In the genomic region with DNA sequence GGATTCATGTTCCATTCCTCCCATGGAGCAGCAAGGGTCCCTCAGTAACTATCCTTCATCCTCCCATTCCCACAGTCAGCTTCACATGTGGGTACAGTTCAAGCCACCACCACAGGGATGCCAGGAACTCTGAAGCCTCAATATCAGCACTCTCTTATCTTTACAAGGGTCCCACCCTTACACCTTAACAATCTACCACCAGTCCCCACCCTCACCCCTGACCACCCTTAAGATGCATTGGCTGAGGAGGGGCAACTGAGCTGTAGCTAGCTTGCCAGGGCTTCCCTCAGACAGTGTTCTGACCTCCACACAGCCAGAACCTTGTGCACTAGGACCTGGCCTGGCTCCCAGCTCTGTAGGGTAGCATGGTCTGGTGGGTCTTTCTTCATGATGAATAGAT, we compare ENCODE assay signal across 22 mouse cellular contexts. TPM values are rescaled to one million over a fixed set of nuclear protein-coding genes. Genes with fewer than 3 reads are reported as not detected.
"Had no signal": no experiment of that assay in that cellular context is flagged by ENCODE, and none has a peak within 500 bp of the region (broad histone marks: within the 10 kb centered on the region; RNA-seq: fewer than 3 reads in every experiment).

No protein-coding gene starts in this region.

- ATAC-seq: hindbrain, postnatal 0 days; liver, postnatal 0 days had no signal

- H3K4me1 ChIP-seq: hindbrain, embryonic 13.5 days; hindbrain, embryonic 15.5 days had no signal

- H3K27ac ChIP-seq: heart, embryonic 10.5 days; heart, embryonic 13.5 days; heart, embryonic 15.5 days; hindbrain, embryonic 13.5 days; hindbrain, embryonic 15.5 days; hindbrain, postnatal 0 days; layer of hippocampus, adult 2 months; left cerebral cortex, adult 2 months; limb, embryonic 10.5 days; limb, embryonic 12.5 days; liver, embryonic 13.5 days; liver, embryonic 15.5 days had no signal

- H3K27me3 ChIP-seq: heart, embryonic 15.5 days; hindbrain, embryonic 13.5 days; hindbrain, embryonic 15.5 days; limb, embryonic 12.5 days; liver, embryonic 13.5 days; liver, embryonic 15.5 days had no signal

- H3K4me3 ChIP-seq: heart, embryonic 10.5 days; heart, embryonic 13.5 days; heart, embryonic 15.5 days; hindbrain, embryonic 13.5 days; hindbrain, embryonic 15.5 days; layer of hippocampus, adult 2 months; left cerebral cortex, adult 2 months; limb, embryonic 10.5 days; limb, embryonic 12.5 days; liver, embryonic 13.5 days; liver, embryonic 15.5 days had no signal

- H3K9me3 ChIP-seq: heart, embryonic 10.5 days; heart, embryonic 13.5 days; heart, embryonic 15.5 days; hindbrain, embryonic 13.5 days; hindbrain, embryonic 15.5 days; limb, embryonic 10.5 days; limb, embryonic 12.5 days; liver, embryonic 13.5 days; liver, embryonic 15.5 days had no signal

- H3K36me3 ChIP-seq: heart, embryonic 15.5 days; hindbrain, embryonic 13.5 days; hindbrain, embryonic 15.5 days; limb, embryonic 10.5 days; limb, embryonic 12.5 days; liver, embryonic 13.5 days; liver, embryonic 15.5 days had no signal

- DNase-seq: gastrocnemius, postnatal 14 days; gastrocnemius, postnatal 36 days; heart, adult 18-20 months; heart, postnatal 36 days; kidney, adult 18-20 months; kidney, adult 8-10 months; layer of hippocampus, adult 9-11 months; liver, embryonic 13.5 days had no signal

- H3K9ac ChIP-seq: heart, embryonic 13.5 days; heart, embryonic 15.5 days; hindbrain, embryonic 13.5 days; hindbrain, embryonic 15.5 days; limb, embryonic 12.5 days; liver, embryonic 13.5 days; liver, embryonic 15.5 days; liver, postnatal 0 days had no signal

- H3K4me2 ChIP-seq: heart, embryonic 13.5 days; heart, embryonic 15.5 days; hindbrain, embryonic 13.5 days; hindbrain, embryonic 15.5 days; limb, embryonic 12.5 days; liver, embryonic 11.5 days; liver, embryonic 13.5 days; liver, embryonic 15.5 days had no signal

RNA-seq across cellular contexts. Expression of gene Htra3, which starts 39.8 kb away (rescaled TPM):
- total RNA-seq: hematopoietic stem cell, adult 5-6 weeks had no signal
